Mouse (Mus musculus) forelimb bud, embryonic 11.5 days (tissue): ENCODE data around the gene Ip6k1.

Source experiments
- DNase-seq: peaks from one replicate; pipeline ENCODE4 v3.0.0-alpha.2; 2012; ENCODE audit warnings: low read depth, low spot score

The Ip6k1 gene

GRCm38 (mm10) chr9:108094998-108095411 lies 92.7 kb downstream of the Ip6k1 start:
- no peak for DNase-seq

DNA sequence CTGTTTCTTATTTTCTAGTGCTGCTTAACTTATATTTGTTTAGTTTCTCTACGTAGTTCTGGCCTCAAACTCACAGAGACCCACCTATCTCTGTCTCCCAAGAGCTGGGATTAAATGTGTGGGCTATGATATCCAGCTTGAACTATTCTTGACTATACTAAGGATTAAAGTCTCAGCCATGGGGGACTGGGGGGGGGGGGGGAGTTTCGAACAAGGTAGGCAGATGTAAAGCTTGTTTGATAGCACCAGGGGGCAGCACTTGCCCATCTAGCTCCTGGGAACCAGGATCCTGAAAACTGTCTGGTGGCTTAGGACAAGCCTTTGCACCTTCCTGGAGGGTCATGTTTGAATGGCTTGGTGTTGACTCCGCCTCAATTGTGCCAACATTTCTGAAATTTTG lies 93.2 kb downstream of the Ip6k1 start:
- peak; percentile 78 for DNase-seq

- DNase-seq = no peak
Observed at GRCm38 (mm10) chr9:108095949-108096712, 93.8 kb downstream of the Ip6k1 start.
